Mouse (Mus musculus) skeletal muscle tissue, adult 2 months (tissue): ENCODE data around the gene Sp8.

ENCODE experiments used
- DNase-seq: peaks from one replicate; pipeline ENCODE4 v3.0.0-alpha.2; 2012; ENCODE audit warnings: low read depth, low spot score

Gene Sp8

DNA sequence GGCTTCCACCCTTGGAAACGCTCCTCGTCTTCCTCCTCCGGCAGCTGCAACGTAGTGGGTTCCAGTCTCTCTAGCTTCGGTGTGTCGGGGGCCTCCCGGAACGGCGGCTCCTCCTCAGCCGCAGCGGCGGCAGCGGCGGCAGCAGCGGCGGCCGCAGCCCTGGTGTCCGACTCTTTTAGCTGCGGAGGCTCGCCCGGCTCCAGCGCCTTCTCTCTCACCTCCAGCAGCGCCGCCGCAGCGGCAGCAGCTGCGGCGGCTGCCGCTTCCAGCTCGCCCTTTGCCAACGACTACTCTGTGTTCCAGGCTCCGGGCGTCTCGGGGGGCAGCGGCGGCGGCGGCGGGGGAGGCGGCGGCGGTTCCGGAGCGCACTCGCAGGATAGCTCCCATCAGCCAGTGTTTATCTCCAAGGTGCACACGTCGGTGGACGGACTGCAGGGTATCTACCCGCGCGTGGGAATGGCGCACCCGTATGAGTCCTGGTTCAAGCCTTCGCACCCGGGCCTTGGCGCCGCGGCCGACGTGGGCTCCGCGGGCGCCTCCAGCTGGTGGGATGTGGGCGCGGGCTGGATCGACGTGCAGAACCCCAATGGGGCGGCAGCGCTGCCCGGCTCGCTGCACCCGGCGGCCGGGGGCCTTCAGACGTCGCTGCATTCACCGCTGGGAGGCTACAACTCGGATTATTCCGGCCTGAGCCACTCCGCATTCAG is 2.5 kb downstream of the Sp8 start:
- DNase-seq = no peak

DNA sequence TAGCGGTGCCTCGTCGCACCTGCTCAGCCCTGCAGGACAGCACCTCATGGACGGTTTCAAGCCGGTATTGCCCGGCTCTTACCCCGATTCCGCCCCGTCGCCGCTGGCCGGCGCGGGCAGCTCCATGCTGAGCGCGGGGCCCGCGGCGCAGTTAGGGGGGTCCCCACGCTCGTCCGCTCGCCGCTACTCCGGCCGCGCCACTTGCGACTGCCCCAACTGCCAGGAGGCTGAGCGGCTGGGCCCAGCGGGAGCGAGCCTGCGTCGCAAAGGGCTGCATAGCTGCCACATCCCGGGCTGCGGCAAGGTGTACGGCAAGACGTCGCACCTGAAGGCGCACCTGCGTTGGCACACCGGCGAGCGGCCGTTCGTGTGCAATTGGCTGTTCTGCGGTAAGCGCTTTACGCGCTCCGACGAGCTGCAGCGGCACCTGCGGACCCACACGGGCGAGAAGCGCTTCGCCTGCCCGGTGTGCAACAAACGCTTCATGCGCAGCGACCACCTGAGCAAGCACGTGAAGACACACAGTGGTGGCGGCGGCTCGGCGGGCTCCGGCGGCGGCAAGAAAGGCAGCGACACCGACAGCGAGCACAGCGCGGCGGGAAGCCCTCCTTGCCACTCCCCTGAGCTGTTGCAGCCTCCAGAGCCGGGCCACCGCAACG is 3.2 kb downstream of the Sp8 start:
- no peak for DNase-seq

DNA sequence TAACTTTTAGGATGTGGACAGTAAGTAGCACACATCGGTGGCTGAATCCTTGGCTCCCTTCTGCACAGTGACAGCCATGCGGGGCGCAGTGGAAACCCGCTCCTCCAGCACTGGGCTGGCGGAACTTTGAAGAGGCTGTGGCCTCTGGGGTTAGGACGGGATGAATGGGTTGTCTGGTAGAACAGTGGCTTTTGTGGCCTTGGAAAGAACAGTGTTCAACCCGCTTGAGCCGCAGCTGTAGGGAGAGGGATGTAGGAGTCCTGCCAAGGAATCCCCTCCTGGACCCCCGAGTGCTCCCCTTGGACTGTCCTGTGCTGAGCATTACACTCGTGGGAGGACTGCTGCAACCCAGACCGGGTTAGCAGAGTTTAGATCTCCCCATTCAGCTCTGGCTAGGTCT is 3.9 kb downstream of the Sp8 start:
- DNase-seq = no peak

GRCm38 (mm10) chr12:118850851-118851410 is 4.8 kb downstream of the Sp8 start:
- DNase-seq = no peak

GRCm38 (mm10) chr12:118853331-118853730 is 7.2 kb downstream of the Sp8 start:
- DNase-seq = no peak

- no peak for DNase-seq
Observed at GRCm38 (mm10) chr12:118854401-118854800, 8.3 kb downstream of the Sp8 start.

- DNase-seq = peak; percentile 3
Observed at GRCm38 (mm10) chr12:118854831-118855453, 8.8 kb downstream of the Sp8 start.

- DNase-seq = no peak
Observed at GRCm38 (mm10) chr12:118856151-118856550, 10.0 kb downstream of the Sp8 start.

GRCm38 (mm10) chr12:118872673-118873072 is 26.5 kb downstream of the Sp8 start:
- no peak for DNase-seq

DNA sequence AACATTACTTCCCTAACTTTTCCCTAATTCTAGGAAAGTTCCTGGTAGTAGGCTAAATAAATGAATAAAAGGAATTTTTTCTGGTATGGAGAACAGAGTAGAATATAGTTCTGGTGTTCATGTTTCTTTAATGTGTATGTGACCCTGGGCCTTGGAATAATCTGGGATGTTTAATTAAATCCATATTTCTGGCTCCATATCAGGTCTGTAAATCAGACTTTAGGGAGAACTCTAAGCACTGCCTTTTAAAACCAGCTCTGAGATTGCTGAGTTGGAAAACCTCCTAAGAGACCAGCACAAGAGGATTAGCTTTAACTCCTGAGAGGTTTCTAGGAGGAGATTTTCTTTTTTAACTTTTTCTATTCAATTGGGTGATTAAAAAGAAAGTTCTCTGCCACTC is 36.7 kb downstream of the Sp8 start:
- no peak for DNase-seq

GRCm38 (mm10) chr12:118887964-118888363 is 41.8 kb downstream of the Sp8 start:
- no peak for DNase-seq
